Mouse (Mus musculus) lung, postnatal 10 days (tissue): ENCODE data around the gene Tnc.

ENCODE experiments used
- DNase-seq: peaks from one replicate; pipeline ENCODE4 v3.0.0; 2021

Gene Tnc

DNA sequence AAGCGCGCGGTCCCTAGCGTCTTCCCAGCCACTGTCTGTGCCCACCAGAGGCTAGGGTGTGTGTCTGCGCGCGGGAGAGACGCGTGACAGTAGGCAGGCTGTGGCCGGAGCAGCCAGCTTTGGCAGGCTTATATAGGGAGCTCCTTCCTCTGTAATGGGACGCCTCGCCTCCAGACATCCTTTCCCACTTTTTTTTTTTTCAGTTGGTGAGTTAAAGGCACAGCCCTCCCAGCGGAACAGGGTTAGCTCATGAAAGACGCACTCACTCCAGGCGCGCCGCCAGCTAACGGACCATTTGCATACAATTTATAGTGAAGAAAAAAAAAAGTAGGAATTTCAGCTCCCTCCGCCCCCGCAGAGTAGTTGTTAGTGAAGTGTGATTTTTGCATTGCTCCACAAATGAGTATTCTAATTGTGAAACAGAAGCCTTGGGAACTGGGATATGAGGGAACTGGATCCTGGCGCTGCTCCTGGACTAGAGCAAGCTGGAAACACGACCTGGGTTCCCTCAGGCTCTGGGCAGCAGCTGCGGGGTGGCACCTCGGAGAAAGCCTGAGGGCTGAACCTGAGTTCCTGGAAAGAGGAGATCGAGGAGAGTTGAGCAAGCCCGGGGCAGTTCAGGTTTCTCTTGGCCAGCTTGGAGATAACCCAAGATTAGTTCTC is at the start of gene Tnc:
TSS of gene Tnc (minus strand) at position 185 of the 663 bp plus-strand sequence.
- DNase-seq = peak; percentile 88

DNA sequence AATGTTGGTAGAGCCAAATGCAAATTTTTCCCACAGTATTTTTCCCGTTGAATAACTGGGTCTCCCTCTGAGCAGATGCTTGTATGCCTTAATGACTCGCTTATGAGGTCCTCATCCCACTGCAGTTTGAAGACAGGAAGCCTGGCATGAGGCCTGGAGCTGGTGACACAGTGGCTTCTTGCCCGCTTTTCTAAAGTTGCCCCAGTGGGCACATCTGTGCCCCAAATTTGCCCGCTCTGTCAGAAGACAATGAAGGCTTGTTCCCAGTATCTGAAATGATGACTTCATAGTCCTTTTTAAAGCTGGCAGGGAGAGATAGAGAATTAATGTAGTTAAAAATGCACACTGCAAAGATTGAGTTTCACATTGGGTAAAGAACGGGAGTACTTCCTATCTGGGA is 47.4 kb upstream of the Tnc start:
- no peak for DNase-seq

GRCm38 (mm10) chr4:64092857-64093256 is 46.0 kb upstream of the Tnc start:
- no peak for DNase-seq

- DNase-seq = no peak
Measured at GRCm38 (mm10) chr4:64089378-64089777, 42.6 kb upstream of the Tnc start.

GRCm38 (mm10) chr4:64087675-64088074 is 40.9 kb upstream of the Tnc start:
- no peak for DNase-seq

DNA sequence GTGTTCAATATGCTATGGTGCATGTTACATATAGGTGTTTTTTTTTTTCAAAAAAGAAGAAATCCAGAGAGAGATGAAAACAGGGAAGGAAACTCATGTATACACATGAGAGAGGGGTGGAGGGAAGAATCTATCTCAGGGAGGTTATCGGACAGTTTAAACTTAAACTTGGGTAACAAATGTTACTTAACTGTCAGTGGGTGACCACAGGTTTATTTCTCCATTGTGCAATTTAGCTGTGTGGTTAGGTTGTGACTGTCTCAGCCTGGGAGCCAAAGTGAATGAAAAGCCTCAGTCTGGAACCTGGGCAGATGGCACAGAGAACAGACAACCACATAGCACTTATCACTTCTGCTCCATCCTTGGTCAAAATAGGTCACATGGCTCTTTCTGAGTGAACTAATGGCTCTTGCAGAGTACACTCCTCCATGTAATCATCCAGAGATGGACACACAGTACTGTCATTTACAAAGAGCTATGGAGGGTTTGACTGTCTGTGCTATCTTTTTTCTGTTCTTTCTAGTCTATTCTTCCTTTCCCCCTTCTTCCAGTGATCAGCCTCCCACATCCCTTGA is 39.3 kb upstream of the Tnc start:
- no peak for DNase-seq

GRCm38 (mm10) chr4:64083858-64084257 is 37.0 kb upstream of the Tnc start:
- peak; percentile 36 for DNase-seq

DNA sequence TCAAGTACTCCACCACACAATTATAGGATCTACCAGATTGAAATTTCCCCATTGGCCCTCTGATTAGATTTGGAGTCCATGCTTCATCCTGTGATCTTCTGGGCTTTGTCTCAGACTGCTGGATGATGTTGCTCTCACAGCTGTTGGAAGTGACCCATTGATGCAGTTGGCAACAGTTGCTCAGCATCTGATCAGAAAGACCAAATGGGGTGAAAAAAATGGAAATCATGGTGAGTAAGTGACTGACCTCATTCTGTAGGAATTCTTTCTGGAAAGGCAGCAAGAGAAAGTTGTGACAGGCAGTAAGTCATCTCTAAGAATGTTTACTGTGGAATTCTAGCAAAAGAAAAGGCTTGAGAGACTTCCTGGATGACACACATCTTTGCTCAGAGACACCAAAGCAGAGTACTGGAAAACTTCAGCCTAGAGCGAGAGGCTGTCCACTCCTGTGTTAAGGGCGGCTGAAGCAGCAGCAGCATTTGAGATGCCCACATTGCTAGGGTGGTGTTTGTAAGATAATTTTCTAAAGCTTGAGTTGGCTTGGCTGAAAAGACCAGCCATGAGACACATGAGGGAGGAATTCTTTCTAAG is 31.3 kb upstream of the Tnc start:
- peak; percentile 76 for DNase-seq

- DNase-seq = peak; percentile 74
Measured at GRCm38 (mm10) chr4:64076349-64077025, 29.7 kb upstream of the Tnc start.

GRCm38 (mm10) chr4:64074725-64075124 is 27.9 kb upstream of the Tnc start:
- no peak for DNase-seq

DNA sequence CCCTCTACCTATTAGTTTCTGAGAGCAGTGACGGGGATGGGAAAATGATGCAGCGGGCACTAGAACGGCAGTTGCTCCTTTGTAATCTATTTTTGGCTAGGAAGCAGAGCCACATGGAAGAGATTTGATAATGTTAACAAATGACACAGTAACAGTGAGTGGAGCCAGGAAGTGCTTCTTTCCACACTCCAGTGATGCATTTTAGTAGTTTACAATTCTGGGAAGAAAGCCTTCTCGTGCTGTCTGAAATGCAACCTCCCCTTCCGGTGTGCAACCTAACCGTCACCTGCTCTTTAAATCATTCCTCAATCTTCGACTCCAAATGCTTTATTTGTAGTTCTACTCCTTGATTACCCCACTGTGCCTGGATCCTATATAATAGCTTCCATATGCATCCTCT is 20.6 kb upstream of the Tnc start:
- DNase-seq = peak; percentile 24

- no peak for DNase-seq
Measured at GRCm38 (mm10) chr4:64065266-64065665, 18.5 kb upstream of the Tnc start.

- no peak for DNase-seq
Measured at GRCm38 (mm10) chr4:64058856-64059231, 12.0 kb upstream of the Tnc start.

DNA sequence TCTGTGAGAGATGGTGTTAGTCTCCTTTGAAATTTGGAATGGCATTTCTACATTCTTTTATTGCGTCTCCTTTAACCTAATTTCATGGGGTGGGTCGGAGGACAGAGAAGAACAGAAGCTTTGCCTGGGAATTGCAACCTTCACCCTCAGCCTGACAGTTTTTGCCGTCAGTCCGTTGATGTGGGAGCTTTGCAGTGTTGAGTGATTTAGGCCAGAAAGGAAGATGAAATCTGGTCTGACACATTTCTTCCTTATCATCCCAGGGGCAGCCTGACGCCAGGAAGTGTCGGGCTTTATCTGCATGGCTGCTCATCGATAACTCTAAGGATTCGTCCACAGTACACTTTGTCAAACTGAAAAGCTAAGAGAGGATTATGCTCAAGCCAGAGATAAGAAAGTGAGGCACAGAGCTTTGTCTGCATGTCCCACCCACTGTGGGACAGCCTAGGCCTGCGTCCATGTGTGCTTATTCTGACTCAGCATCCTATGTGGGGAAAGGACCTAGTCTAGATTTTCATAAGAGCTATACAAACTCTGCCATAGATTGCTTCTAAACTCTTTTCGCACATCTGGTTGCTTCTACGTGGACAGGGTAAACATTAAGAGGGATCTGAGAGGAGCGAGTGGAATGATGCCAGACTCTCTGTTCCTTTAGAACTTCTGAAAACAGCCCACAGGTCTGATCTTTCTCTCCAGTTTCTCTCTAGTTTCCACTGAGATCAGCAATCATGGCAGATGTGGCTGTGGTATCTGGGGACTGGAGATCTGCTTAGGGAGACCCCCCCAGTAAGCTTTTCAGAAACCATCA is 11.4 kb upstream of the Tnc start:
- DNase-seq = no peak

GRCm38 (mm10) chr4:64048177-64048576 is 1.4 kb upstream of the Tnc start:
- DNase-seq = no peak

- DNase-seq = no peak
Measured at GRCm38 (mm10) chr4:64043893-64044292, 2.9 kb downstream of the Tnc start.

GRCm38 (mm10) chr4:64043371-64043770 is 3.4 kb downstream of the Tnc start:
- DNase-seq = peak; percentile 23

GRCm38 (mm10) chr4:64039091-64039490 is 7.7 kb downstream of the Tnc start:
- peak; percentile 17 for DNase-seq

DNA sequence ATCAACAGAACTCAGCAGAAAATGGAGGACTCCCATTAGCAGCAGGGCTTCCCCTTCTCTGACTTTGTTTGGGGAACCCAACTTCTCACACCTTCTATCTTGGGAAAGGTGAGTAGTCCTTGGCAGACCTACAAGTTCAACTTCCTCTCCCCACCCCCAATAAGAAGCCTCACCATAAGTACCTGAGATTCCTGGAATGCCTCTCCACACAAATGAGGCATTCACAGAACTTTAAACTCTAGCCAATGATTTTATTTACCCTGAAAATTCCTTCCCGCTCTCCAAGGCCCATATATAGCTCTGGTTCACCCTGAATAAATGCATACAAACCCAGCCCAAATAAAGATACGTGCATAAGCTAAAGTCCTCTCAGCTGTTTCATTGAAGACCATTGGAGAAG is 9.3 kb downstream of the Tnc start:
- peak; percentile 16 for DNase-seq

DNA sequence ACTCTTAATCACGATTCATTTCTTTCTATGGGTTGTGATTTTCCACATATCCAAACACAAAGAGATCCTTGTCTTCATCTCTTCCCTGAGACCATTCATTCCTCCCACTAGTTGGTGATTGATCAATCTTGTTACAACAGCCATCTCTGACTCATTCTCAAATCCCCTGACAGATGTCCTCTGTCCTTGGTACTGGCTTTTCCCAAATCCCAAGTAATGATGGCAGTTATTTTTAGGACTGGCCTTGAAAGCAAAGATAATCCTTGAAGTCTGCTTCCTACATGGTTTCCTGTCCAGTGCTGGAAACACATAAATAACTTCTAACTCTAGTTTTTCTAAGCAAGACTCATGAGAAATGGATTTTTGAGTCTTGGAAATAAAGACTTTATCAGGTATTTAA is 12.1 kb downstream of the Tnc start:
- DNase-seq = peak; percentile 14

GRCm38 (mm10) chr4:64033191-64033590 is 13.6 kb downstream of the Tnc start:
- DNase-seq = no peak

- DNase-seq = no peak
Measured at GRCm38 (mm10) chr4:64029486-64029885, 17.3 kb downstream of the Tnc start.

GRCm38 (mm10) chr4:64025591-64025990 is 21.2 kb downstream of the Tnc start:
- peak; percentile 56 for DNase-seq
